Mouse (Mus musculus) erythroblast, adult 5-6 weeks (primary cell): ENCODE measurements around the gene Pcsk6. TPM values are rescaled to one million over a fixed set of nuclear protein-coding genes. Genes with fewer than 3 reads are reported as not detected.
"Not testable (repeated sequence)": the region's sequence is repeated elsewhere in the genome, so short reads cannot be mapped to it uniquely, and the experiment has no call there.

Experiments
- ATAC-seq: replicated peaks from 2 replicates; pipeline ENCODE4 v1.8.0; 2016; ENCODE audit warnings: moderate number of reproducible peaks, mild to moderate bottlenecking, moderate TSS enrichment, inconsistent platforms; ENCODE audit not compliant: poor library complexity, low FRiP score, severe bottlenecking
- total RNA-seq, 2 experiments: library from RNA; stranded (forward) in 1 of 2; stranded (reverse) in 1 of 2; fragments of 150-400 nt in 1 of 2; fragments of 200-764, 138-1000 nt in 1 of 2; gene quantifications; 2 replicates each; pipeline versions ENCODE4 v1.2.3 to v1.2.4; 2015 to 2017; ENCODE audit warnings: low replicate concordance in 2 of 2

Gene Pcsk6
- total RNA-seq, 2 experiments from 2014 or later = not detected

- ATAC-seq = no peak
Observed at GRCm38 (mm10) chr7:65929398-65929797, 67.9 kb downstream of the Pcsk6 start.

DNA sequence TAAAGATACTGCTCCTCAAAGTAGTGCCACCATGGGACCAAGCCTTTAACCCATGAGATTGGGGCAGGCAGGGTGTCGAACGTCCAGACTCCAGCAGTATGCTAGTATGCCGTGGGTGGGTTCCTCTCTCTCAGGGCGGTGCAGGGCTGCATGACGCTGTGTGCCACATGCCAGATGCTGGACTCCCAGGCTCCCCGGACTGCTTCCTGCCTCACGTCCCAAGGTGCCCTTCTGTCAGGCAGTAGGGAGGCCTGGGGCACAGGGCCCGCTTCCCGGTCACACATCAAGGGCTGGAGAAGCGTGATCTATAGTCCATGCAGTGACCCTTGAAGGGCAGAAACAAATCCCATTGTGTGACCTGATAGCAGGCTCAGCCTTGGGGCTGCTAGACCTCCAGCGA lies 68.9 kb downstream of the Pcsk6 start:
- no peak for ATAC-seq

DNA sequence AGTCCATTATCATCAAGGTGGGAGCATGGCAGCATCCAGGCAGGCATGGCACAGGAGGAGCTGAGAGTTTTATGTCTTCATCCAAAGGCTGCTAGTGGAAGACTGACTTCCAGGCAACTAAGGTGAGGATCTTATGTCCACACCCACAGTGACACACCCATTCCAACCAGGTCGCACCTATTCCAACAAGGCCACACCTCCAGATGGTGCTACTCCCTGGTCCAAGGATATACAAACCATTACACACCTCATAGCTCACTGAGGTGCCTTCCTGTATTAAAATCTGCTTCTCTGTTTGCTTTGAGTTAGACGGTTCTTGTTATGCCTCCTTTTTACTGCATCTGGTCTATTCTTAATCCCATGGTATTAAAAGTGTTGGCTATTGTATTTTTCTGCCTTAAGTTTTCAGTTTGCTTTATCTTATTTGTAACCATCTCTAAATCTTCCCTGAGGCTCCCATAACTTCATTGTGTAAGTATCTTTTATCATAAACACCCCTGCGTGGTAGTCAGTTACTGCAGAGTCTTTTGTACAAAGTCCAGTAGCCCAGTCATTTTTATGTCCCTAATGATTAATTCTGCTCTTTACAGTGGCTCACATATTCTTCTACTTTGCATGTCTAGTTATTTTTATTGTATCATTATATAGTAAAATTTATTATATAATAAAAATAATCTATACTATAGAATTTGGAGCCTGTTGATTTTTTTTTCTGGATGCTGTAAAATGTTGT lies 72.9 kb downstream of the Pcsk6 start:
- not testable (repeated sequence) for ATAC-seq

- ATAC-seq = no peak
Observed at GRCm38 (mm10) chr7:65935211-65935610, 73.7 kb downstream of the Pcsk6 start.

DNA sequence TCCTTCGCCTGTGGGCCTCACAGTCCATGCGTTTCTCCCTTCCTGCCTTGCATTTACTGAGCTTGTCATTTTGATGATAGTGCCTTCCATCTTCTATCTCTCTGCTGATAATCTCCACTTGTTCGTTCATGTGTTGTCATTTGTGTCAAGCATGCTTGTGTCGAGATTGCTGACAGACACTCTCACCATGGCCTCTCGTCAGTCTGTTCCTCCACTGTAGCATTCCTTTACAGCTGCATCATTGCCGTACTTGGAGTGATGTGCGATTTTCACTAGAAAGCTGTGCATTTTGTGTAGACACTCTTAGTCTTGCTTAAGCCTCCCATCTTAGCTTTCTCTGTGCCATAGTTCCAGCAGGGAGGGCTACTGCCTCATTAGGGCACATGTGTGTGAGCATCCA lies 79.5 kb downstream of the Pcsk6 start:
- ATAC-seq = no peak

DNA sequence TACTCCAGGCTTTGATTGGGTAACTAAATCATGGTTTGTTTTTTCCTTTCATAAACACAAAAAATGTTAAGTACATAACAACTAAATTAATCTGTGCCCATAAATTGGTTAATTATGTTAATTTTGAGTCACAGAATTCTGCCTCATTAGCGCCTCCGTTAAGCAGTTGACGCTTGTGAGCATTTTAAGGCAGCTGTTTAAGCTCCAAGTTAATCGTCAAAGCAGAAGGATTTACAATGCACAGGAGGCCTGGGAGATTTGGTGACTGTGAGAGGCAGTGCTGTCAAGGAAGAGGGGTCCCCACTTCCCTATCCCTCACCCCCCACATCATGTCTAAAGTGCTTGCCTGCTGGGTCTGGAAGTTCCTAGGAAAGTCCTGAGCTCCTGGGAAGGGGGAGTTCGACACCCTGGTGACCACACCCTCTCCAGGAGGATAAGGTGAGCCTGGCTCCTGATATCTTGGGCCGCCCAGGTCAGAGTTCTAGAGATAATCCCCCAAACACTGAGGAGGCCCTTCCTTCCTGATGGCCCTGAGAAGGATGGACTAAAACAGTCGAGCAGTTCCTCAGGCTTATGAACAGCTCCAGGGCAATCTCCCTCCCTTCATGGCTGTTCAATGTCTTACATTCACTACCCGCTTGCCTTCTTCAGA lies 83.9 kb downstream of the Pcsk6 start:
- ATAC-seq = no peak

GRCm38 (mm10) chr7:65946397-65946796 lies 84.9 kb downstream of the Pcsk6 start:
- ATAC-seq = no peak

DNA sequence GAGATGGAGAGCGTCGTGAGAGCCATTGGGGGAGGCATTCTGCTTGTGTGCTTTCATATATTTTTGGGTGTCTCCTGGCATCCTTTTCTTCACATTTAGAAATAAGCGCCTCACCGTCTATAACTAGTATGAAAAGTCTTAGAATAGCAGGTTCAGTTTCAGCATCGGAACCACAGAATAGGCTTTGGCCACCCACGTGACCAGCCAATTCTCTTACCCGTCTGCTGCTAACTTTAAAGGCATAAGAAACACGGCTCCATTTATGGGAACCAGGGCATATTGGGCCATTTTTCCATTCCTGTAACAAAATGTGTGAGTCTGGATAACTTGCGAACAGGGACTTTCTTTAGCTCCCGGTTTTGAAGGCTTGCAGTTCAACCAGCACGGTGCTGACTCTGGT lies 87.4 kb downstream of the Pcsk6 start:
- no peak for ATAC-seq

- ATAC-seq = no peak
Observed at GRCm38 (mm10) chr7:65954583-65954982, 93.0 kb downstream of the Pcsk6 start.

DNA sequence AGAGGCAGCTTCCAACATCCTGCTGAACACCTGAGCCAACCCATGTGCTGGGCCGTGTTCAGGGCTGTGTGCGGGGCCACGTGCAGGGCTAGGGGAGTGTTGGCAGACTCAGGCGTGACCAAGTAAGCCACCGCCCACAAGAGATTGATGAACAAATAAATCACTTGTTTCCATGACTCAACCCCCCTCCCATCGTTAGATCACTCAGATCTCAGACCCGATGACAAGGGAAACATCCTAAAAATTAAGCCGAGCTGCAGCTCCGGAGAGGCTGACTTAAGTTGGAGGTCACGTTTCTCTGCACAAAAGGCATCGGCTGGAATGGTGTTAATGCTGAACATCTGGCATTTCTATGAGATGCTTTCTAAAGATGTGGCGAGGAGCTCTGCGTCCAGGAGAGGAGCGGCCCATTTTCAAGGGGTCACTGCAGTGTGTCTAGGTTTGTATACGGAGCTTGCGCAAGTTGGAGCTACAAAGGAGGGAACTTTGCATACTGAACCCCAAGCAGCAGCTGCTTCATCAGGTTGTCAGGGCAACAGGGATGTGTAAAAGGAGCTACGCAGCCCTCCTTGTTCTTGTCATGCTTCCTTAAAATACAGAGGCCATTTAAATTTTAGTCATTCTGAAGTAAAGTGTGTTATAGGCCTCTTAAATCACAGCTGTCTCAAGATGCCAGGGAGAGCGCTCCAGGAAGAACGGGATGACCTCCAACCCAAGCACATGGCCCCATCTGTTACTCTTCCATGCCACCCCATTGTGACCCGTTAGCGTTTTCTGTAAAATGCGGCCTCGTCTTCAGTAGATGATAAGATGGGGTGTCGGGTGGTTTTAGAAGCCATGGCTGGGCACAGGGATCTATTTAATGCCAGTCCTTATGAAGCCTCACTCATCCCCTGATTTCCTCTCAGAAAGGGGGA lies 94.0 kb downstream of the Pcsk6 start:
- no peak for ATAC-seq

DNA sequence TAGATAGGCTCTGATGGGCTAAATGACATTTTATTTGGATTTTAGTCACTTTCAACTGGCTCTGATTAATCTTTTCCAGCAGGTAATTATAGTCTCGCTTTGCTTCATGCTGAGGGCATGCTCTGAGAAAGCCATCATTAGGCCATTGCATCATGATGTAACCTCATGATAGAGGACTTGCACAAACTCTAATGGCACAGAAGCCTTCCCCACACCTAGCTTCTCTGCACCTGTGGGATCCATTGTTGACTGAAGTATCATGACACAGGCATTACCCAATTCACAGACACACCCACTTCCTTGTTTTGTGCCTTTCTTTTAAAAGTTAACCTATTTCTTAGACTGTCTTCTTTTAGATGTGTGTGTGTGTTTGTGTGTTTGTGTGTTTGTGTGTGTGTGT lies 95.7 kb downstream of the Pcsk6 start:
- no peak for ATAC-seq

DNA sequence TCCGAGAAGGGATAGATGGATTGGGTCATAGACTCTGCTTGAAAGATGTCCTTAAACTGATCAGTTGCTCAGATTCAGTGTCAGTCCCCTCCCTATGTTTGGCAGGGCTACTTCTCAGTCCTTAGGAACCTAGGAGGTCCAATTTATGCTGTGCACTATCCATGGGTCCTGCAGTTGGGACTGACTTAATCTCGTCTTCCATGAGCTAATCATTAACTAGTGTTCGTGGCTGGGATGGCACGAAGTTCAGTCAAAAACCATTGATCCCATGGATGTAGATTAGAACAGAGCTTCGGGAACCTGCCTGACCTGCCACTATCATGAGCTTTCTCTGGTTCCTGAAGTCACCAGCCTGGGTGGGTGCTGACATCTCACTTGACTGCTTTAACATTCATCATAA lies 96.6 kb downstream of the Pcsk6 start:
- ATAC-seq = no peak

- no peak for ATAC-seq
Observed at GRCm38 (mm10) chr7:65959221-65959924, 97.8 kb downstream of the Pcsk6 start.

DNA sequence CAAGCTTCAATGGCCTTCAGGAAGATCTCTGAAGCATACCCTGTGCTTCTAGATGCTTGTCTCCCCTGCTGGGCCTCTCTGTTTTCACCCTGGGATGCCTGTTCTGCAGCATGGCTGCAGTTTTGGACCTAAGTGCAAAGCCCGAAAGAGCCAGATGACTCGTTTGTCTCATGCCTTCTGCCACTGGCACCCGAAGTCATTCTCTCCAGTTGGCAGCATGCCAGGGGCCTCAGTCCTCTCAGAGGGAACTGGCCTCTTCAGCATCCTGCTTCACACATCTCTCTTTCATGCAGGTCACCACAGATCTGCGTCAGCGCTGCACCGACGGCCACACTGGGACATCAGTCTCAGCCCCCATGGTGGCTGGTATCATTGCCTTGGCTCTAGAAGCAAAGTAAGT lies 101.1 kb downstream of the Pcsk6 start:
- no peak for ATAC-seq

DNA sequence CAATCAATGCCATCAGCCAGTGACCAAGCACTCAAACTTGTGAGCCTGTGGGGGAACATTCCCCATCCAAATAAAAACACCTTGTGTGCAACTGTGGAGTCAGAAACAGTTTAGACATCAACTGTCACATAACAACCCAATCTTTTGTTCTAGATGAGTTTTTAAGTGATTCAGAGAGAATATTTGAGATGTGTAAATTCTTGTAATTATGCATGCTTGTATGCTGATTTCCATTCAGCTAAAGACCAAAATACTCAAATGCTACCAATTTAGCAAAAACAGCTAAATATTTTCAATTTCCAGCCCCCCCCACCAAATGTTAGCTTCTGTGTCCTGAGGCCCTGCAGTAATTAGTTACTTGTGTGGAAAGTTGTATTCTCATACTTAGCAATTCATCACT lies 102.9 kb downstream of the Pcsk6 start:
- ATAC-seq = no peak

- no peak for ATAC-seq
Observed at GRCm38 (mm10) chr7:65971301-65971700, 109.8 kb downstream of the Pcsk6 start.

GRCm38 (mm10) chr7:65977286-65977685 lies 115.8 kb downstream of the Pcsk6 start:
- no peak for ATAC-seq

DNA sequence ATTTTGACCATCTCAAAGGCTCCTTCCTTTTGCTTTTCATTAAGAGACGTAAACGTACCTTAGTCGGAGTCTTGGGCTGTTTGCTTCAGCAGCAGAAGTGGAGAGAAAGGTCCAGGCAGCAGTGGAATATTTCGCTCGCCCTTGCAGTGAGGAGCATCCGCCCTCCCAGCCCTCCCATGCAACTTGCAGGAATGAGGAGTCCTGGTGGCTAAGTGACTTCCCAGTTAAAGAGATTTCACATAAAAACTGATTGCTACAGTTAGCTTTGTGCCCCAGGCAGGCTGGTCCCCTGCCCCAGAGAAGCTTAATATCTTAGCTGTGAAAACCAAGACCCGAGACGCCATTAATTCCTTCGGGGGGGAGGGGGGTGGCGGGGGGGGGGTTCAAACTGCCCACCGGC lies 116.4 kb downstream of the Pcsk6 start:
- ATAC-seq = no peak

- ATAC-seq = no peak
Observed at GRCm38 (mm10) chr7:65978996-65979823, 117.7 kb downstream of the Pcsk6 start.
